Mouse (Mus musculus) midbrain, embryonic 13.5 days (tissue): ENCODE data around the gene Mecom. TPM values are rescaled to one million over a fixed set of nuclear protein-coding genes. Genes with fewer than 3 reads are reported as not detected.

Source experiments
- ATAC-seq: fragments of 200-750 bp; cut with Nextera tagmentation; 2 replicates; pipeline ENCODE4 v1.8.0; 2017; ENCODE audit warnings: mild to moderate bottlenecking, moderate TSS enrichment, moderate library complexity
- H3K27ac ChIP-seq: fragments of 300-500 bp; sonication (generic); 2 replicates; pipeline ENCODE4 v1.5.1; 2015; ENCODE audit warnings: inconsistent platforms, mild to moderate bottlenecking, moderate library complexity
- H3K27me3 ChIP-seq: fragments of 300-500 bp; sonication (generic); 2 replicates; pipeline ENCODE4 v1.6.1; 2015; ENCODE audit warnings: mild to moderate bottlenecking, inconsistent platforms
- H3K36me3 ChIP-seq: fragments of 300-500 bp; sonication (generic); 2 replicates; pipeline ENCODE4 v1.6.1; 2015; ENCODE audit warnings: mild to moderate bottlenecking, inconsistent platforms
- H3K4me1 ChIP-seq: fragments of 300-500 bp; sonication (generic); replicated peaks from 2 replicates; pipeline ENCODE4 v1.6.1; 2015; ENCODE audit warnings: inconsistent platforms
- H3K4me2 ChIP-seq: fragments of 300-500 bp; sonication (generic); replicated peaks from 2 replicates; pipeline ENCODE4 v1.6.1; 2015; ENCODE audit warnings: moderate library complexity, mild to moderate bottlenecking, inconsistent platforms
- H3K4me3 ChIP-seq: fragments of 300-500 bp; sonication (generic); replicated peaks from 2 replicates; pipeline ENCODE4 v1.5.1; 2015; ENCODE audit warnings: mild to moderate bottlenecking, inconsistent platforms
- H3K9ac ChIP-seq: fragments of 300-500 bp; sonication (generic); replicated peaks from 2 replicates; pipeline ENCODE4 v1.6.1; 2015; ENCODE audit warnings: mild to moderate bottlenecking, inconsistent platforms
- H3K9me3 ChIP-seq: fragments of 300-500 bp; sonication (generic); 2 replicates; pipeline ENCODE4 v1.6.1; 2016; ENCODE audit warnings: mild to moderate bottlenecking, inconsistent platforms
- WGBS: fragments of 180-500 bp; shearing (Covaris S2); methylation state at CpG from one replicate; pipeline ENCODE4 v1.1.7; 2015; 5-methylcytosine and 5-hydroxymethylcytosine counted together
- polyA plus RNA-seq: library from polyadenylated mRNA; unstranded; fragments of >200 nt; fragmentation: Nextera tagmentation; extraction: Ambion mirVana; gene quantifications from 2 replicates; pipeline ENCODE4 v1.2.1, GENCODE M21; 2015

Mecom gene
- polyA plus RNA-seq, 1 experiment from 2014 or later = 11.1 TPM

- 87% methylated on average over 7 of the region's 7 CpGs for WGBS
- Histone ChIP-seq H3K4me1 (no peaks in the 10 kb centered on the region), H3K4me2 (no peak overlapping the region), H3K9ac (no peak overlapping the region), H3K27ac (no peak overlapping the region), H3K9me3 (no peaks in the 10 kb centered on the region), H3K36me3 (no peaks in the 10 kb centered on the region), H3K4me3 (no peak overlapping the region), H3K27me3 (no peaks in the 10 kb centered on the region)
- ATAC-seq = no peak
Observed at GRCm38 (mm10) chr3:30118594-30119297, 429.1 kb downstream of the Mecom start.

- no peak for ATAC-seq
- no peaks in the 10 kb centered on the region for H3K4me1 ChIP-seq
- H3K27ac ChIP-seq = no peak overlapping the region
- WGBS = 37% methylated on average over 3 of the region's 3 CpGs
- H3K9me3 ChIP-seq = no peaks in the 10 kb centered on the region
- no peaks in the 10 kb centered on the region for H3K36me3 ChIP-seq
- H3K4me3 ChIP-seq = no peak overlapping the region
- no peak overlapping the region for H3K9ac ChIP-seq
- H3K4me2 ChIP-seq = no peak overlapping the region
- H3K27me3 ChIP-seq = no peaks in the 10 kb centered on the region
Observed at GRCm38 (mm10) chr3:30113249-30113770, 434.5 kb downstream of the Mecom start.

GRCm38 (mm10) chr3:30107945-30108670 is 439.7 kb downstream of the Mecom start:
- H3K27ac ChIP-seq = no peak overlapping the region
- ATAC-seq = no peak
- no peaks in the 10 kb centered on the region for H3K9me3 ChIP-seq
- no peaks in the 10 kb centered on the region for H3K4me1 ChIP-seq
- no peak overlapping the region for H3K4me2 ChIP-seq
- H3K27me3 ChIP-seq = no peaks in the 10 kb centered on the region
- H3K9ac ChIP-seq = no peak overlapping the region
- WGBS = 67% methylated on average over 9 of the region's 9 CpGs
- no peaks in the 10 kb centered on the region for H3K36me3 ChIP-seq
- no peak overlapping the region for H3K4me3 ChIP-seq

GRCm38 (mm10) chr3:30106481-30106880 is 441.3 kb downstream of the Mecom start:
- Histone ChIP-seq H3K9ac (no peak overlapping the region), H3K4me2 (no peak overlapping the region), H3K9me3 (no peaks in the 10 kb centered on the region), H3K4me1 (no peaks in the 10 kb centered on the region), H3K27me3 (no peaks in the 10 kb centered on the region), H3K27ac (no peak overlapping the region), H3K4me3 (no peak overlapping the region), H3K36me3 (no peaks in the 10 kb centered on the region)
- ATAC-seq = no peak
- 92% methylated on average over 18 of the region's 18 CpGs for WGBS

- WGBS = 58% methylated on average over 1 of the region's 1 CpGs
- no peaks in the 10 kb centered on the region for H3K4me1 ChIP-seq
- H3K4me2 ChIP-seq = no peak overlapping the region
- no peaks in the 10 kb centered on the region for H3K9me3 ChIP-seq
- no peaks in the 10 kb centered on the region for H3K36me3 ChIP-seq
- no peak overlapping the region for H3K9ac ChIP-seq
- H3K4me3 ChIP-seq = no peak overlapping the region
- no peak for ATAC-seq
- no peak overlapping the region for H3K27ac ChIP-seq
- no peaks in the 10 kb centered on the region for H3K27me3 ChIP-seq
Observed at GRCm38 (mm10) chr3:30105859-30106258, 441.9 kb downstream of the Mecom start.

- Histone ChIP-seq H3K9ac (no peak overlapping the region), H3K27ac (no peak overlapping the region), H3K27me3 (no peaks in the 10 kb centered on the region), H3K36me3 (no peaks in the 10 kb centered on the region), H3K4me2 (no peak overlapping the region), H3K4me1 (no peaks in the 10 kb centered on the region), H3K4me3 (no peak overlapping the region), H3K9me3 (no peaks in the 10 kb centered on the region)
- 65% methylated on average over 15 of the region's 15 CpGs for WGBS
- ATAC-seq = no peak
Observed at GRCm38 (mm10) chr3:30105194-30105823, 442.5 kb downstream of the Mecom start.

GRCm38 (mm10) chr3:30104515-30105098 is 443.2 kb downstream of the Mecom start:
- Histone ChIP-seq H3K9me3 (no peaks in the 10 kb centered on the region), H3K4me3 (no peak overlapping the region), H3K4me1 (no peaks in the 10 kb centered on the region), H3K27ac (no peak overlapping the region), H3K9ac (no peak overlapping the region), H3K27me3 (no peaks in the 10 kb centered on the region), H3K4me2 (no peak overlapping the region), H3K36me3 (no peaks in the 10 kb centered on the region)
- ATAC-seq = no peak
- WGBS = 68% methylated on average over 4 of the region's 4 CpGs

- WGBS = 85% methylated on average over 4 of the region's 4 CpGs
- Histone ChIP-seq H3K4me2 (no peak overlapping the region), H3K4me3 (no peak overlapping the region), H3K27me3 (no peaks in the 10 kb centered on the region), H3K9ac (no peak overlapping the region), H3K36me3 (no peaks in the 10 kb centered on the region), H3K27ac (no peak overlapping the region), H3K9me3 (no peaks in the 10 kb centered on the region), H3K4me1 (no peaks in the 10 kb centered on the region)
- ATAC-seq = no peak
Observed at GRCm38 (mm10) chr3:30101146-30101545, 446.7 kb downstream of the Mecom start.

- H3K27me3 ChIP-seq = no peaks in the 10 kb centered on the region
- no peaks in the 10 kb centered on the region for H3K36me3 ChIP-seq
- H3K9me3 ChIP-seq = no peaks in the 10 kb centered on the region
- no peak overlapping the region for H3K9ac ChIP-seq
- H3K4me1 ChIP-seq = no peaks in the 10 kb centered on the region
- no peak overlapping the region for H3K4me2 ChIP-seq
- no peak overlapping the region for H3K27ac ChIP-seq
- H3K4me3 ChIP-seq = no peak overlapping the region
- WGBS = 85% methylated on average over 3 of the region's 3 CpGs
- no peak for ATAC-seq
Observed at GRCm38 (mm10) chr3:30097713-30098112, 450.1 kb downstream of the Mecom start.

- 77% methylated on average over 4 of the region's 4 CpGs for WGBS
- no peak for ATAC-seq
- Histone ChIP-seq H3K27ac (no peak overlapping the region), H3K36me3 (no peaks in the 10 kb centered on the region), H3K9ac (no peak overlapping the region), H3K4me2 (no peak overlapping the region), H3K4me3 (no peak overlapping the region), H3K4me1 (no peaks in the 10 kb centered on the region), H3K9me3 (no peaks in the 10 kb centered on the region), H3K27me3 (no peaks in the 10 kb centered on the region)
Observed at GRCm38 (mm10) chr3:30097129-30097528, 450.7 kb downstream of the Mecom start.

- H3K4me2 ChIP-seq = no peak overlapping the region
- no peaks in the 10 kb centered on the region for H3K9me3 ChIP-seq
- WGBS = 69% methylated on average over 1 of the region's 1 CpGs
- H3K27ac ChIP-seq = no peak overlapping the region
- no peak for ATAC-seq
- H3K36me3 ChIP-seq = no peaks in the 10 kb centered on the region
- no peak overlapping the region for H3K9ac ChIP-seq
- no peak overlapping the region for H3K4me3 ChIP-seq
- no peaks in the 10 kb centered on the region for H3K4me1 ChIP-seq
- H3K27me3 ChIP-seq = no peaks in the 10 kb centered on the region
Observed at GRCm38 (mm10) chr3:30093005-30093404, 454.8 kb downstream of the Mecom start.

- Histone ChIP-seq H3K27me3 (no peaks in the 10 kb centered on the region), H3K27ac (no peak overlapping the region), H3K9me3 (no peaks in the 10 kb centered on the region), H3K4me2 (no peak overlapping the region), H3K4me1 (no peaks in the 10 kb centered on the region), H3K4me3 (no peak overlapping the region), H3K36me3 (no peaks in the 10 kb centered on the region), H3K9ac (no peak overlapping the region)
- WGBS = 84% methylated on average over 7 of the region's 7 CpGs
- no peak for ATAC-seq
Observed at GRCm38 (mm10) chr3:30092481-30092880, 455.3 kb downstream of the Mecom start.
